Mouse (Mus musculus) CD4-positive, CD25-positive, alpha-beta regulatory T cell (primary cell): ENCODE data around the gene Msantd3. TPM values are rescaled to one million over a fixed set of nuclear protein-coding genes. Genes with fewer than 3 reads are reported as not detected.

ENCODE experiments used
- polyA plus RNA-seq: library from polyadenylated mRNA; unstranded; fragments of 100-300 nt; shearing (Covaris generic); gene quantifications from one replicate; pipeline ENCODE4 v1.2.1, GENCODE M21; 2017

The Msantd3 gene
- polyA plus RNA-seq: not detected

DNA sequence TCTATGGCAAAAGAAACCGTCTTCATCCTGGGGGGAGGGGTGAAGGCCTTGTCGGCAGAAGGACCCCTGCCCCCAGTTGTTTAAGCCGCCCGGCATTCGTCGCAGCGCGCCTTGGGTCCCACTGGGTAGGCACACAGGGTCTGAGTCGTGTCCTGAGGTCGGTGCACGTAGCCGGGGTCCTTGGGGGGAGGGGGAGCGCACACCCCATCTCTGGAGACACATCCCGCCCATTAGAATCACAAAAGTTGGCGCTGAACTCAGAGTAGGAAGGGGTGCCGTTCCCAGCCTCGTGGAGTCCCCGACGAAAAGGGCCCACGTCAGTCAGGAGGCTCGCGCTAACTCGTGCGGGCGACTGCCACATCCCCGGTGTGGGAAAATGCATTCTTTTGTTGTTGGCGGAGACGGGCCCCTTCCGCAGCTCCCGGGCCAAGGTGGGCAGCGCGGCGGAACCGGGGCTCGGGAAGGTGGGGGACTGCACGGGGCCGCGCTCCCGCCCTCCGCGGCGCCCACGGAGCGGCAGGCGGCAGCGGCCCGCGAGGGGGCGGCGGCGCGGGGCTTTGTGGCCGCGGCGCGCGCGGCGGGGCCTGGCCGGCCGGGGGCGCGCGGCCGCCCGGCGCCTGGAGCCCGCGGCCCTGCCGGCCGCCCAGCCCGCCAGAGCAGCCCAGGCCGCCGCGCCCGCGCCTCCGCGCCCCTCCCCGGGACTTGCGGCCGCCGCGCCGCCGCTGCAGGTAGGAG is at the start of gene Msantd3:
Msantd3 (plus strand) TSS at position 95 of the 735 bp plus-strand sequence.

DNA sequence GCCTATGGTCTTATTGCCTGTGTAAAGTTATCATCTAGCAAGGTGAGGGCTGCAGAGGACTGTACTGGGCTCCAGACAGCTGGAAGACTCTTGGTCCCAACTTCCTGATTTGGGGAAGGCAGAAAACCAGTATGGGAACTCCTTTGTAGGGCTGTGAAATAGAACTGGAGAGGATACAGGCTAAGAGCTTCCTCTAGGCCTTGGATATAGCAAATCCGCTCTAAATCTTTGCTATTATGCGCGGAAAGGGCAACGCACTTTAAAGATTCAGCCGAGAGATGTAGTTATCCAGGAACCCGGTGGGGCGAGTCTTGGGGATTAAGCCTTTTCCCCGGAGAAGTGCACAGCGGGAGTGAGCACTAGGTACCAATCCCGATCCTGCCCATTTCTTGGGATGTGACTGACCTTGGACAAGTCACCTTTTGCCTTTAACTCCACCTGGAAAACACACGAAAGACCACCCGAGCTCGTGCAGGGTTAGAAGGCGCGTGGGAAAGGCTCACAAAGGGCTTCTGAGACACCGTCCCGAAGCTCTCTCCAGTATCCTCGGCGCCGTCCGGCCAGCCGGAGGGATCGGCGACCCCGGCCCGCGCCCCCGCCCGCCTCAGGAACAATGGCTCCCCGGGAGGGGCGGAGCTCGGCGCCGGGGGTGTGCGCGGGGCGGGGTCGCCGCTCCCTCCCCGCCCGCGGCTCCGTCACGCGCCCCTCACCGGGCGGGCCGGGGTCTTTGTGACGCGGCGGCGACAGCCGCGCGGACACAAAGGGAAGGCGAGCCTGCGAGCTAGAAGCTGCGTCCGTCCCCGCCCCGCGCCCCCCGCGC is 44.9 kb downstream of the Msantd3 start, which contains the start of gene Tmeff1:
Tmeff1 (plus strand) TSS at position 754 of the 820 bp plus-strand sequence.

Other genes starting within 250 kb of the Msantd3 start
- 75.4 TPM for gene Tex10, start 66.5 kb upstream of the Msantd3 start, polyA plus RNA-seq
- 0.12 TPM for gene Tmeff1, start 45.2 kb downstream of the Msantd3 start, polyA plus RNA-seq
- not detected for gene Cavin4, start 123.6 kb downstream of the Msantd3 start, polyA plus RNA-seq